Comparison of ENCODE assay signal across 9 mouse cellular contexts in the genomic region with DNA sequence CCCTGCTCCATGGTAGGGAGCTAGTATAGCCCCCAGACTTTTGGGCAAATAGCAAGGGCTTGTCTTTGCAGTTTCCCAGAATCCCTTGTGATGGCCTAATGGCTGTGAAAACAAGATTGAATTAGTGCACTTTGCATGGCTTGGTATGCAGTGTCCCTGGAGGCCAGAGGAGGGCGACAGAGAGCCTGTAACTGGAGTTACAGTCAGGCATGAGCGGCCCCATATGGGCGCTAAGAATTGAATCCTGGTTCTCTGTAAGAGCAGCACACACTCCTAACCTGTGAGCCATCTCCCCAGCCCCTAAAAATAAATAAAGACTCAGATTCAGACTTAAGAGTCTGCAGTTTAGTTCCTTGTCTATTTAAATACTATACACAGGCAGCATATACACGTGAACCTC. TPM values are rescaled to one million over a fixed set of nuclear protein-coding genes. Genes with fewer than 3 reads are reported as not detected.
DNase-seq lines count a peak whose midpoint lies in the region; ATAC-seq and TF ChIP-seq lines count a peak whose summit lies in the region.
"Had no signal": no experiment of that assay in that cellular context is flagged by ENCODE, and none has a peak within 500 bp of the region (broad histone marks: within the 10 kb centered on the region; RNA-seq: fewer than 3 reads in every experiment).

No protein-coding gene starts in this region.

- no peak overlapping the region for H3K4me2 ChIP-seq in hindbrain, embryonic 16.5 days (ENCODE audit: low read length)
- H3K4me2 ChIP-seq: heart, embryonic 13.5 days had no signal

- no peak for ATAC-seq in hindbrain, embryonic 16.5 days
- no peak for ATAC-seq in G1E (ENCODE audit: extremely low read depth, insufficient number of reproducible peaks, low FRiP score, poor library complexity, severe bottlenecking)

- peak; percentile 63 for DNase-seq in hindbrain, embryonic 10.5 days (ENCODE audit: low spot score)
- DNase-seq in G1E (ENCODE audit: low spot score): no peak
- DNase-seq in embryonic facial prominence, embryonic 10.5 days (ENCODE audit: low spot score): peak; percentile 66
- peak; percentile 43 for DNase-seq in lung, postnatal 25 days (ENCODE audit: low spot score)
- DNase-seq in thymus, postnatal 4 days: peak; percentile 80
- DNase-seq in urinary bladder, adult 18-20 months (ENCODE audit: low spot score in 2 of 2): no peak

- WGBS in hindbrain, embryonic 10.5 days: 35% methylated on average over 4 of the region's 4 CpGs
- 30% methylated on average over 4 of the region's 4 CpGs for WGBS in hindbrain, embryonic 16.5 days
- WGBS in embryonic facial prominence, embryonic 10.5 days: 30% methylated on average over 4 of the region's 4 CpGs

- no peaks in the 10 kb centered on the region for H3K36me3 ChIP-seq in hindbrain, embryonic 10.5 days
- no peaks in the 10 kb centered on the region for H3K36me3 ChIP-seq in hindbrain, embryonic 16.5 days (ENCODE audit: control insufficient read depth, insufficient read depth, low read length)
- H3K36me3 ChIP-seq in C2C12 (ENCODE audit: control insufficient read depth, insufficient read depth) (no peaks in the 10 kb centered on the region), G1E (replicated peaks) (peaks cover 22% of the 10 kb centered on the region)
- no peaks in the 10 kb centered on the region for H3K36me3 ChIP-seq in embryonic facial prominence, embryonic 10.5 days (replicated peaks)
- H3K36me3 ChIP-seq: heart, embryonic 13.5 days had no signal

- no peak overlapping the region for H3ac ChIP-seq in C2C12 (ENCODE audit: control insufficient read depth, insufficient read length, low read depth)

- H3K9me3 ChIP-seq in hindbrain, embryonic 10.5 days: no peaks in the 10 kb centered on the region
- H3K9me3 ChIP-seq in hindbrain, embryonic 16.5 days (ENCODE audit: control insufficient read depth, low read length): no peaks in the 10 kb centered on the region
- no peaks in the 10 kb centered on the region; the same call in 1 of the 2 replicates for H3K9me3 ChIP-seq in G1E (replicated peaks)
- H3K9me3 ChIP-seq in embryonic facial prominence, embryonic 10.5 days: no peaks in the 10 kb centered on the region
- H3K9me3 ChIP-seq: heart, embryonic 13.5 days had no signal

- H3K9ac ChIP-seq in hindbrain, embryonic 16.5 days (ENCODE audit: low read depth, low read length): no peak overlapping the region
- H3K9ac ChIP-seq: heart, embryonic 13.5 days had no signal

- TF ChIP-seq CTCF in C2C12 (IDR thresholded peaks at IDR 0.05; ENCODE audit: control insufficient read depth, insufficient read depth, insufficient read length) (peak; percentile 5), G1E (IDR thresholded peaks at IDR 0.05; ENCODE audit: low read depth, low read length) (peak; percentile 86)

- H3K79me3 ChIP-seq in C2C12 (ENCODE audit: low read depth): no peaks in the 10 kb centered on the region

- H3K4me3 ChIP-seq in hindbrain, embryonic 10.5 days: no peak overlapping the region
- H3K4me3 ChIP-seq in hindbrain, embryonic 16.5 days (ENCODE audit: low read length): no peak overlapping the region
- no peak overlapping the region for H3K4me3 ChIP-seq in C2C12 (ENCODE audit: insufficient read depth, poor library complexity, severe bottlenecking)
- H3K4me3 ChIP-seq in G1E (ENCODE audit: low read depth, low read length): no peak overlapping the region
- H3K4me3 ChIP-seq in embryonic facial prominence, embryonic 10.5 days: no peak overlapping the region
- H3K4me3 ChIP-seq: heart, embryonic 13.5 days had no signal

- H3K27ac ChIP-seq in hindbrain, embryonic 10.5 days: no peak overlapping the region
- no peak overlapping the region for H3K27ac ChIP-seq in hindbrain, embryonic 16.5 days (ENCODE audit: low read depth, low read length)
- H3K27ac ChIP-seq in embryonic facial prominence, embryonic 10.5 days (replicated peaks): no peak overlapping the region
- H3K27ac ChIP-seq: heart, embryonic 13.5 days had no signal

- H3K4me1 ChIP-seq in hindbrain, embryonic 10.5 days (replicated peaks): peaks cover 15% of the 10 kb centered on the region
- H3K4me1 ChIP-seq in hindbrain, embryonic 16.5 days (ENCODE audit: control insufficient read depth, insufficient read depth, low read depth, low read length): peaks cover 7% of the 10 kb centered on the region
- H3K4me1 ChIP-seq in G1E (ENCODE audit: insufficient read depth, low read depth, low read length): peaks cover 25% of the 10 kb centered on the region
- H3K4me1 ChIP-seq in embryonic facial prominence, embryonic 10.5 days: peaks cover 17% of the 10 kb centered on the region

- no peaks in the 10 kb centered on the region for H3K79me2 ChIP-seq in C2C12 (ENCODE audit: control insufficient read depth, insufficient read depth)

- H3K27me3 ChIP-seq in hindbrain, embryonic 10.5 days (ENCODE audit: insufficient read depth, poor library complexity, severe bottlenecking): peaks cover 41% of the 10 kb centered on the region
- H3K27me3 ChIP-seq in hindbrain, embryonic 16.5 days (replicated peaks; ENCODE audit: control insufficient read depth, insufficient read depth, low read length): peaks cover 20% of the 10 kb centered on the region
- H3K27me3 ChIP-seq in C2C12 (ENCODE audit: control insufficient read depth, insufficient read depth, insufficient read length) (peaks cover 36% of the 10 kb centered on the region), G1E (ENCODE audit: insufficient read depth, low read length) (peaks cover 31% of the 10 kb centered on the region)
- H3K27me3 ChIP-seq in embryonic facial prominence, embryonic 10.5 days (replicated peaks; ENCODE audit: low read depth, poor library complexity, severe bottlenecking): peaks cover 41% of the 10 kb centered on the region

TF ChIP-seq in C2C12, 6 proteins besides CTCF, POLR2A, EP300 and RAD21:
- no peak for TF ChIP-seq MYOG (IDR thresholded peaks at IDR 0.05; ENCODE audit: control insufficient read depth, extremely low read depth, insufficient read length)
- no peak for TF ChIP-seq FOSL1 (IDR thresholded peaks at IDR 0.05; ENCODE audit: insufficient read depth, low read length, poor library complexity, severe bottlenecking)
- no peak for TF ChIP-seq CEBPB (IDR thresholded peaks at IDR 0.05; ENCODE audit: low read depth)
- no peak for TF ChIP-seq USF1 (IDR thresholded peaks at IDR 0.05; ENCODE audit: low read depth)
- no peak for TF ChIP-seq MAX (IDR thresholded peaks at IDR 0.05)
- no peak for TF ChIP-seq MYOD1 (IDR thresholded peaks at IDR 0.05; ENCODE audit: control insufficient read depth, insufficient read length, low read depth)

RNA-seq across cellular contexts. Expression of gene Rgs9bp, which starts 5.5 kb away (rescaled TPM):
- polyA plus RNA-seq in hindbrain, embryonic 10.5 days (2016; fragmentation: Nextera tagmentation; extraction: Ambion mirVana): 0.18 and 0.26 TPM in 2 replicates
- polyA plus RNA-seq in hindbrain, embryonic 16.5 days (2015; fragmentation: Nextera tagmentation; extraction: Ambion mirVana): 0.07 and 0.10 TPM in 2 replicates
- polyA plus RNA-seq in C2C12 (2012; fragmentation: generic; extraction: Trizol) (0.02 TPM), G1E (2012) (0.54 and 0.59 TPM in 2 replicates)
- total RNA-seq in G1E (2014; fragmentation: Nextera tagmentation) (6.4 and 6.9 TPM in 2 replicates), G1E (2017) (14.6 and 16.3 TPM in 2 replicates)
- 0.24 and 0.28 TPM in 2 replicates for polyA plus RNA-seq in embryonic facial prominence, embryonic 10.5 days (2016; fragmentation: Nextera tagmentation; extraction: Ambion mirVana)

RNA-seq across cellular contexts. Expression of gene Ankrd27, which starts 6.2 kb away (rescaled TPM):
- polyA plus RNA-seq in hindbrain, embryonic 10.5 days (2016; fragmentation: Nextera tagmentation; extraction: Ambion mirVana): 31.4 and 36.8 TPM in 2 replicates
- polyA plus RNA-seq in hindbrain, embryonic 16.5 days (2015; fragmentation: Nextera tagmentation; extraction: Ambion mirVana): 17.3 and 21.4 TPM in 2 replicates
- polyA plus RNA-seq in C2C12 (2012; fragmentation: generic; extraction: Trizol): 19.5 TPM
- total RNA-seq in G1E (2014; fragmentation: Nextera tagmentation): 130 and 163 TPM in 2 replicates
- 247 and 248 TPM in 2 replicates for total RNA-seq in G1E (2017)
- 165 and 202 TPM in 2 replicates for polyA plus RNA-seq in G1E (2012)
- 44.1 TPM in 2 replicates for polyA plus RNA-seq in embryonic facial prominence, embryonic 10.5 days (2016; fragmentation: Nextera tagmentation; extraction: Ambion mirVana)

RNA-seq across cellular contexts. Expression of gene Nudt19, which starts 23.7 kb away (rescaled TPM):
- 41.8 and 48.7 TPM in 2 replicates for polyA plus RNA-seq in hindbrain, embryonic 10.5 days (2016; fragmentation: Nextera tagmentation; extraction: Ambion mirVana)
- 112 and 129 TPM in 2 replicates for polyA plus RNA-seq in hindbrain, embryonic 16.5 days (2015; fragmentation: Nextera tagmentation; extraction: Ambion mirVana)
- polyA plus RNA-seq in C2C12 (2012; fragmentation: generic; extraction: Trizol): 33.9 TPM
- total RNA-seq in G1E (2014; fragmentation: Nextera tagmentation): 122 and 136 TPM in 2 replicates
- total RNA-seq in G1E (2017): 79.1 and 85.6 TPM in 2 replicates
- 30.1 and 31.9 TPM in 2 replicates for polyA plus RNA-seq in G1E (2012)
- polyA plus RNA-seq in embryonic facial prominence, embryonic 10.5 days (2016; fragmentation: Nextera tagmentation; extraction: Ambion mirVana): 42.0 and 42.2 TPM in 2 replicates

RNA-seq across cellular contexts. Expression of gene Tdrd12, which starts 42.3 kb away (rescaled TPM):
- 0.30 TPM in 1 of 2 replicates, not detected in the other for polyA plus RNA-seq in hindbrain, embryonic 10.5 days (2016; fragmentation: Nextera tagmentation; extraction: Ambion mirVana)
- polyA plus RNA-seq in hindbrain, embryonic 16.5 days (2015; fragmentation: Nextera tagmentation; extraction: Ambion mirVana): 0.62 and 0.81 TPM in 2 replicates
- polyA plus RNA-seq in C2C12 (2012; fragmentation: generic; extraction: Trizol): not detected
- total RNA-seq in G1E (2014; fragmentation: Nextera tagmentation): 0.23 TPM in 1 of 2 replicates, not detected in the other
- total RNA-seq in G1E (2017): not detected in 2 replicates
- not detected in 2 replicates for polyA plus RNA-seq in G1E (2012)
- 0.58 and 0.71 TPM in 2 replicates for polyA plus RNA-seq in embryonic facial prominence, embryonic 10.5 days (2016; fragmentation: Nextera tagmentation; extraction: Ambion mirVana)

Comparison
In these comparisons a context has a peak if more than half of its experiments do, and no peak if none do; other contexts are left out.
1. DNase-seq: peak in hindbrain, embryonic 10.5 days (single experiment), embryonic facial prominence, embryonic 10.5 days (single experiment), lung, postnatal 25 days (single experiment) and thymus, postnatal 4 days (single experiment); none in G1E (single experiment) and urinary bladder, adult 18-20 months (0 of 2).